Mouse (Mus musculus): Measurements from ENCODE around the gene Cfap20. TPM values are rescaled to one million over a fixed set of nuclear protein-coding genes. Genes with fewer than 3 reads are reported as not detected.

The Cfap20 gene
- total RNA-seq, 2 experiments from 2014 or later: 69.4 to 72.6 TPM

GRCm38 (mm10) chr8:95427594-95428535 is 6.8 kb downstream of the Cfap20 start:
- intact Hi-C loops (cut with DNase I): loop anchor here (10.0 kb wide), 1 partner anchor 173 kb away; no protein-coding TSS in a partner anchor
- peak; percentile 65 to 83 for DNase-seq (ENCODE audit: extremely low spot score in 1 of 2, low spot score in 2 of 2)

GRCm38 (mm10) chr8:95426781-95427281 is 7.8 kb downstream of the Cfap20 start:
- DNase-seq (ENCODE audit: extremely low spot score in 1 of 2, low spot score in 2 of 2): peak; percentile 22 to 36
- intact Hi-C loops (cut with DNase I): loop anchor here (10.0 kb wide), 1 partner anchor 172 kb away; no protein-coding TSS in a partner anchor

- intact Hi-C loops (cut with DNase I): loop anchor here (10.0 kb wide), 1 partner anchor 170 kb away; no protein-coding TSS in a partner anchor
- no peak for DNase-seq (ENCODE audit: extremely low spot score in 1 of 2, low spot score in 2 of 2)
Measured at GRCm38 (mm10) chr8:95424682-95425081, 10.0 kb downstream of the Cfap20 start.

GRCm38 (mm10) chr8:95422193-95422810 is 12.4 kb downstream of the Cfap20 start:
- no peak for DNase-seq (ENCODE audit: extremely low spot score in 1 of 2, low spot score in 2 of 2)
- intact Hi-C loops (cut with DNase I): loop anchor here (10.0 kb wide), 1 partner anchor 168 kb away; no protein-coding TSS in a partner anchor

GRCm38 (mm10) chr8:95411309-95411972 is 23.2 kb downstream of the Cfap20 start:
- intact Hi-C loops (cut with DNase I): no loop called here
- peak in 1 of 2 experiments; percentile 71 for DNase-seq (ENCODE audit: extremely low spot score in 1 of 2, low spot score in 2 of 2)

GRCm38 (mm10) chr8:95409518-95409917 is 25.2 kb downstream of the Cfap20 start:
- intact Hi-C loops (cut with DNase I): no loop called here
- no peak for DNase-seq (ENCODE audit: extremely low spot score in 1 of 2, low spot score in 2 of 2)

GRCm38 (mm10) chr8:95401091-95401490 is 33.6 kb downstream of the Cfap20 start:
- DNase-seq (ENCODE audit: extremely low spot score in 1 of 2, low spot score in 2 of 2): no peak
- intact Hi-C loops (cut with DNase I): no loop called here

- intact Hi-C loops (cut with DNase I): no loop called here
- no peak for DNase-seq (ENCODE audit: extremely low spot score in 1 of 2, low spot score in 2 of 2)
Measured at GRCm38 (mm10) chr8:95399131-95399530, 35.5 kb downstream of the Cfap20 start.

- no peak for DNase-seq (ENCODE audit: extremely low spot score in 1 of 2, low spot score in 2 of 2)
- intact Hi-C loops (cut with DNase I): no loop called here
Measured at GRCm38 (mm10) chr8:95397201-95397600, 37.5 kb downstream of the Cfap20 start.

GRCm38 (mm10) chr8:95396752-95397151 is 37.9 kb downstream of the Cfap20 start:
- DNase-seq (ENCODE audit: extremely low spot score in 1 of 2, low spot score in 2 of 2): no peak
- intact Hi-C loops (cut with DNase I): no loop called here

GRCm38 (mm10) chr8:95395186-95395918 is 39.3 kb downstream of the Cfap20 start:
- intact Hi-C loops (cut with DNase I): no loop called here
- DNase-seq (ENCODE audit: extremely low spot score in 1 of 2, low spot score in 2 of 2): no peak

- intact Hi-C loops (cut with DNase I): no loop called here
- no peak for DNase-seq (ENCODE audit: extremely low spot score in 1 of 2, low spot score in 2 of 2)
Measured at GRCm38 (mm10) chr8:95392604-95393003, 42.1 kb downstream of the Cfap20 start.

GRCm38 (mm10) chr8:95391101-95391500 is 43.6 kb downstream of the Cfap20 start:
- DNase-seq (ENCODE audit: extremely low spot score in 1 of 2, low spot score in 2 of 2): no peak

GRCm38 (mm10) chr8:95390312-95390711 is 44.4 kb downstream of the Cfap20 start:
- intact Hi-C loops (cut with DNase I): no loop called here
- no peak for DNase-seq (ENCODE audit: extremely low spot score in 1 of 2, low spot score in 2 of 2)

More at GRCm38 (mm10) chr8:95391101-95391500, 43.6 kb downstream of the Cfap20 start:
- intact Hi-C loops (cut with DNase I): no loop called here

GRCm38 (mm10) chr8:95387936-95388335 is 46.7 kb downstream of the Cfap20 start:
- intact Hi-C loops (cut with DNase I): no loop called here

GRCm38 (mm10) chr8:95387221-95387620 is 47.4 kb downstream of the Cfap20 start:
- no peak for DNase-seq (ENCODE audit: extremely low spot score in 1 of 2, low spot score in 2 of 2)

More at GRCm38 (mm10) chr8:95387936-95388335, 46.7 kb downstream of the Cfap20 start:
- no peak for DNase-seq (ENCODE audit: extremely low spot score in 1 of 2, low spot score in 2 of 2)

GRCm38 (mm10) chr8:95386037-95386436 is 48.6 kb downstream of the Cfap20 start:
- DNase-seq (ENCODE audit: extremely low spot score in 1 of 2, low spot score in 2 of 2): no peak

More at GRCm38 (mm10) chr8:95387221-95387620, 47.4 kb downstream of the Cfap20 start:
- intact Hi-C loops (cut with DNase I): no loop called here

GRCm38 (mm10) chr8:95384501-95384900 is 50.2 kb downstream of the Cfap20 start:
- no peak for DNase-seq (ENCODE audit: extremely low spot score in 1 of 2, low spot score in 2 of 2)
- intact Hi-C loops (cut with DNase I): no loop called here

More at GRCm38 (mm10) chr8:95386037-95386436, 48.6 kb downstream of the Cfap20 start:
- intact Hi-C loops (cut with DNase I): no loop called here
